Mouse (Mus musculus) thymus, adult 2 months (tissue): ENCODE measurements around the gene A630089N07Rik.

Experiments used
- CTCF ChIP-seq: fragments of 200-500 bp; IDR thresholded peaks from 2 replicates; pipeline ENCODE4 v1.5.1; 2012; ENCODE audit warnings: mild to moderate bottlenecking, control low read depth, low read length, moderate library complexity, borderline replicate concordance; ENCODE audit not compliant: control insufficient read depth, poor library complexity, insufficient read depth; ENCODE audit errors: extremely low read depth
- POLR2A ChIP-seq: fragments of 200-500 bp; IDR thresholded peaks from 2 replicates; pipeline ENCODE4 v1.6.1; 2012; ENCODE audit warnings: mild to moderate bottlenecking, low read length, control low read depth, moderate library complexity; ENCODE audit not compliant: control insufficient read depth, poor library complexity, insufficient read depth; ENCODE audit errors: extremely low read depth

DNA sequence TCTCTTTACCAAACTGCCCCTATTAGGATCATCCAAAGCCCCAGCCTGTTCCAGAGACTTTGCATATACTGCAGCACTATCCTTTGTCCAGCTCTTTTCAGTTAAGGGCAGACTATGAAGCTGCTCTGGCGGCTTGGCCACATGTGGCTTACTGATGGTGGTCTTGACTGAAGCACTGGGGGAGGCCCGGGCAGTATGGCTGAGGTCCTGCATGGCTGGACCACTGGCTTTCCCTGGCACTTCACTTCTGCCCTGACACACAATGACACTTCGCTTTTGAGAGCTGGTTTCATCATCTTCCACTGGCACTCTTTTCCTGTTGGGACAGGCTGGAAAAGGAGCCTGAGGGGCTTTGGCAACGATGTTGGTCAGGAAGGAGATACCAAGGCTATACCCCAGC, 129.9 kb downstream of the A630089N07Rik start:
- TF ChIP-seq CTCF = no peak
- TF ChIP-seq POLR2A = no peak
